Mouse (Mus musculus): ENCODE measurements at regions not wholly inside any gene's neighbourhood (a gene's known extent, or its start where the extent isn't known, plus 50 kb on each side); places are given as distances from the start of the nearest gene placed in this dataset.

DNA sequence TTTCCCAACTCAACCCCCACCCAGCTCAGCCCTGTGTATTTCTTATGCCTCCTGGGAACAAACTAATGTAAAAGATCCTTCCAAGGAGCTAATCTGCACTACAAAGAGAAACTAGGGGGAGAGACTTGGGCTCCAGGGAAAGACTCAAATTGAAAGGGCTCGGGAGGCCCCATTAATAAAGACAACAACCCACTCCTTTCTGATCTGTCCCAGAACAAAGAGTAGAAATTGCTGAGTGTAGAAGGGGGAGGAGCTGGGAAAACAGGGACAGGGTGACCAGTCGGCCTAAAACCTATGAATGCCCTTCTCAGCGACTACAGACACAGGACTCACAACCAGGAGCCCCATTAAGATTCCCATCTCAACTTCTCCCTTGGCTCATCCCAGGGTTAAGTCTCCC lies 102.0 kb downstream of the Cct6b start:
- H3K9ac ChIP-seq (ENCODE audit: control insufficient read depth, low read depth, low read length, poor library complexity, severe bottlenecking), result no peak overlapping the region
- no peaks in the 10 kb centered on the region for H3K27me3 ChIP-seq (ENCODE audit: control insufficient read depth in 1 of 2, insufficient read depth in 2 of 2, low read length in 2 of 2)
- H3K4me3 ChIP-seq (ENCODE audit: control insufficient read depth in 1 of 2, insufficient read depth in 1 of 2, low read depth in 2 of 2, low read length in 2 of 2), result no peak overlapping the region
- H3K27ac ChIP-seq (ENCODE audit: control insufficient read depth, low read depth, low read length), result no peak overlapping the region
- no peaks in the 10 kb centered on the region for H3K36me3 ChIP-seq (ENCODE audit: control insufficient read depth in 1 of 2, insufficient read depth in 2 of 2, low read length in 2 of 2)
- DNase-seq (ENCODE audit: low read depth, low spot score), result no peak
- TF ChIP-seq GATA1 (IDR thresholded peaks at IDR 0.05; ENCODE audit: low read depth, low read length) (no peak), ELF1 (IDR thresholded peaks at IDR 0.05; ENCODE audit: low read depth, low read length) (no peak), ZMIZ1 (IDR thresholded peaks at IDR 0.05; ENCODE audit: low read depth, low read length) (no peak), TBP (IDR thresholded peaks at IDR 0.05; ENCODE audit: low read depth, low read length) (no peak), NELFE (IDR thresholded peaks at IDR 0.05; ENCODE audit: low read depth, low read length) (no peak), BHLHE40 (IDR thresholded peaks at IDR 0.05; ENCODE audit: borderline replicate concordance, low read depth, low read length) (no peak), ETS1 (IDR thresholded peaks at IDR 0.05; ENCODE audit: low read depth, low read length) (no peak), TCF12 (IDR thresholded peaks at IDR 0.05; ENCODE audit: low read depth, low read length) (no peak), KAT2A (conservative IDR thresholded peaks at IDR 0.05; ENCODE audit: low read depth, low read length) (no peak), E2F4 (IDR thresholded peaks at IDR 0.05; ENCODE audit: borderline replicate concordance, low read depth, low read length) (no peak), CTCF (IDR thresholded peaks at IDR 0.05 in 2 of 3, conservative IDR thresholded peaks at IDR 0.05 in 1 of 3; ENCODE audit: control insufficient read depth in 1 of 3, insufficient read depth in 1 of 3, low read depth in 2 of 3, low read length in 3 of 3, poor library complexity in 1 of 3, severe bottlenecking in 1 of 3) (no peak), SMC3 (IDR thresholded peaks at IDR 0.05; ENCODE audit: low read depth, low read length) (no peak), MAZ (IDR thresholded peaks at IDR 0.05; ENCODE audit: low read depth, low read length) (no peak), ZKSCAN1 (IDR thresholded peaks at IDR 0.05; ENCODE audit: low read depth, low read length) (no peak), ZNF384 (IDR thresholded peaks at IDR 0.05; ENCODE audit: low read depth, low read length) (no peak), CHD2 (IDR thresholded peaks at IDR 0.05; ENCODE audit: low read length) (no peak), HCFC1 (IDR thresholded peaks at IDR 0.05; ENCODE audit: low read depth, low read length) (no peak)
- H3K4me1 ChIP-seq (ENCODE audit: control insufficient read depth in 1 of 2, insufficient read depth in 2 of 2, low read length in 2 of 2), result no peaks in the 10 kb centered on the region
- no peaks in the 10 kb centered on the region for H3K9me3 ChIP-seq (replicated peaks; ENCODE audit: insufficient read depth, low read length)
- no peaks in the 10 kb centered on the region for H3K79me2 ChIP-seq (ENCODE audit: control insufficient read depth, insufficient read depth, low read length, poor library complexity)

DNA sequence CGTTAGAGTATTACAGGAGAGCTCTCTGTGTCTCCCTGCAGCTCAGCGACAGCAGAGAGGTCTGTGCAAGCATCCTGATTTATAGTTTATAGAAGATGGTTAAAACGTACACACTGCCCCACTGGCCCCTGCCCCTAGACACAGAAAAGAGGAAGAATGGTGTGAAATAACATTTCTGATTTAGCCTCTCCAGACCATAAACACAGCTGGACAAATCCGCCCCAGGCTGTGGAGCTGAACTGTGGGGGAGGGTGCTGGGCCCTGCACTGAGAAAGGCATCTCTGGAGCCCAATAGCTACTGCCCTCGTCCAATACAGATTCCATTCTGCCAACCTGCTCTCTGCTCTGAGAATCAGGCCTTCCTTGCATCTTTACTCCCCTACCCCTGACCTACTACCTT lies 112.4 kb downstream of the Cct6b start:
- Histone ChIP-seq H3K4me3 (ENCODE audit: control insufficient read depth in 1 of 2, insufficient read depth in 1 of 2, low read depth in 2 of 2, low read length in 2 of 2) (no peak overlapping the region), H3K27me3 (ENCODE audit: control insufficient read depth in 1 of 2, insufficient read depth in 2 of 2, low read length in 2 of 2) (no peaks in the 10 kb centered on the region), H3K27ac (ENCODE audit: control insufficient read depth, low read depth, low read length) (no peak overlapping the region), H3K4me1 (ENCODE audit: control insufficient read depth in 1 of 2, insufficient read depth in 2 of 2, low read length in 2 of 2) (no peaks in the 10 kb centered on the region), H3K79me2 (ENCODE audit: control insufficient read depth, insufficient read depth, low read length, poor library complexity) (no peaks in the 10 kb centered on the region), H3K9ac (ENCODE audit: control insufficient read depth, low read depth, low read length, poor library complexity, severe bottlenecking) (no peak overlapping the region), H3K9me3 (replicated peaks; ENCODE audit: insufficient read depth, low read length) (no peaks in the 10 kb centered on the region), H3K36me3 (ENCODE audit: control insufficient read depth in 1 of 2, insufficient read depth in 2 of 2, low read length in 2 of 2) (no peaks in the 10 kb centered on the region)
- TF ChIP-seq JUND (IDR thresholded peaks at IDR 0.05; ENCODE audit: low read depth, low read length), result no peak
- DNase-seq (ENCODE audit: low read depth, low spot score), result no peak

Data from MEL (cell line).